Mouse (Mus musculus): ENCODE data around the gene Rnf103. TPM values are rescaled to one million over a fixed set of nuclear protein-coding genes. Genes with fewer than 3 reads are reported as not detected.

The Rnf103 gene
- polyA plus RNA-seq, 1 experiment from 2014 or later = 6.5 TPM

DNA sequence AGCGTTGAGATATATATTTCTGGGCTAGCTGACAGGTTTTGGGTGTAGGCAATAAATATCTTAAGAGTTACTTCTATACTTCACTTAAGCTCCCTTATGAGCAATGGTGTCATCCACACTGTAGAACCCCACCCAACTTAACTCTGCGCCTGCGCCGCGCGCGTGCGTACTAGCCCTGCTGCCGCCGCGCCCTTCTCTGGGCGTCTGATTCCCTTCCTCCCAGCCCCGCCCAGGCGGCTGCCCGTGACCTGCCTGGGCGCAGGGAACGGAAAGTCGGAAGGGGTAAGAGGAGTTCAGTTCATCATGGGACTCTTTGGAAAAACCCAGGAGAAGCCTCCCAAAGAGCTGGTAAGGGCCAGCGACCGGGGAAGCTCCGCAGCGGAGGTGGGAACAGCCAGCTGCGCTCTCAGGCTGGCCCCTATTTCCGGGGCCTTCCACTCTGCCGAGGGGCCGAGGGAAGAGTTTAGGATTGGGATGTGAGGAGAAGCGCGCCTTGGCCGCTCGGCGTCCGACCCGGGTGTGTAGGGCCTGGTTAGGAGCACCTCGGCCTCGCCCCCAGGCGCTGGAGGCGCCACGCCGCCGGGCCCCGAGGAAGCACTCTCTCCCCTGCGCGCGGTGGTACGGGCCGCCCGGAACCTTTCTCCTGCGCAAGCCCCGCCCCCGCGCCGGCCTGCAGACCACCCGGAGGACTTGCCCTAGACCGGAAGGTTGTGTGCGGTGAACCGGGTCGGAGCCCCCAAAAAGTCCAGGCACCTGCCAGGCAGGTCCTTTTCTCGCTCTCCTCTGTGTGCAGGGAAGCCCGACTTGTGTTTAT lies 50.2 kb downstream of the Rnf103 start, which contains the start of gene Chmp3:
Chmp3 (plus strand) TSS at position 112 of the 814 bp plus-strand sequence.
- Histone ChIP-seq H3K27ac (ENCODE audit: low read length) (peak within 1 kb of the TSS; percentile 94), H3K9ac (ENCODE audit: low read depth, low read length) (peak within 1 kb of the TSS; percentile 96), H3K4me2 (ENCODE audit: low read depth, low read length) (peak within 1 kb of the TSS; percentile 59), H3K27me3 (ENCODE audit: control insufficient read depth, insufficient read depth, low read depth, low read length) (no peaks in the 10 kb centered on the region), H3K4me1 (ENCODE audit: control insufficient read depth, low read depth, low read length) (peaks cover 6% of the 10 kb centered on the region), H3K9me3 (replicated peaks; ENCODE audit: control insufficient read depth, low read length) (no peaks in the 10 kb centered on the region), H3K4me3 (ENCODE audit: low read depth, low read length) (peak within 1 kb of the TSS; percentile 92), H3K36me3 (ENCODE audit: control insufficient read depth, insufficient read depth) (no peaks in the 10 kb centered on the region)
- WGBS (ENCODE audit: insufficient replicate concordance) = under 1% methylated on average over 54 of the region's 59 CpGs
- ATAC-seq (ENCODE audit: low read depth) = peak; percentile 99

GRCm38 (mm10) chr6:71555507-71555951 lies 61.8 kb downstream of the Rnf103 start:
- 52% methylated on average over 2 of the region's 2 CpGs for WGBS (ENCODE audit: insufficient replicate concordance)
- no peak for ATAC-seq (ENCODE audit: low read depth)
- Histone ChIP-seq H3K27me3 (ENCODE audit: control insufficient read depth, insufficient read depth, low read depth, low read length) (no peaks in the 10 kb centered on the region), H3K9ac (ENCODE audit: low read depth, low read length) (no peak overlapping the region), H3K4me2 (ENCODE audit: low read depth, low read length) (no peak overlapping the region), H3K4me3 (ENCODE audit: low read depth, low read length) (no peak overlapping the region), H3K36me3 (ENCODE audit: control insufficient read depth, insufficient read depth) (no peaks in the 10 kb centered on the region), H3K27ac (ENCODE audit: low read length) (no peak overlapping the region), H3K9me3 (replicated peaks; ENCODE audit: control insufficient read depth, low read length) (no peaks in the 10 kb centered on the region), H3K4me1 (ENCODE audit: control insufficient read depth, low read depth, low read length) (no peaks in the 10 kb centered on the region; the same call in 1 of the 2 replicates)

DNA sequence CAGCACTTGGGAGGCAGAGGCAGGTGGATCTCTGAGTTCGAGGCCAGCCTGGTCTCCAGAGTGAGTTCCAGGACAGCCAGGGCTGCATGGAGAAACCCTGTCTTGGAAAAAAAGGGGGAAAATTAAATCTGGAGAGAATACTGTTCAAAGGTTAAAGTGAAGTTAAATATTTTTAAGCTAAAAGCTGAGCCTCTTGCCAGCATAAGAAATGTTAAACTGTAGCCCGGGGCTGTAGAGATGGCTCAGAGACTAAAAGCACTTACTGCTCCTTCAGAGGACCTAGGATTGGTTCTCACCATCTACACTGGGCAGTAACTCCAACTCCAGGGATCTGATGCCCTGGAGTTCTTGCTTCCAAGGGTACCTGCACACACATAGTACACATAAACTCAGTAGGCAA lies 63.1 kb downstream of the Rnf103 start:
- Histone ChIP-seq H3K27ac (ENCODE audit: low read length) (no peak overlapping the region), H3K4me2 (ENCODE audit: low read depth, low read length) (no peak overlapping the region)
- no peak for ATAC-seq (ENCODE audit: low read depth)

More for the DNA sequence above, 63.1 kb downstream of the Rnf103 start:
- no peaks in the 10 kb centered on the region for H3K9me3 ChIP-seq (replicated peaks; ENCODE audit: control insufficient read depth, low read length)
- no peaks in the 10 kb centered on the region; the same call in 1 of the 2 replicates for H3K4me1 ChIP-seq (ENCODE audit: control insufficient read depth, low read depth, low read length)
- no peaks in the 10 kb centered on the region for H3K36me3 ChIP-seq (ENCODE audit: control insufficient read depth, insufficient read depth)
- WGBS (ENCODE audit: insufficient replicate concordance) = 83% methylated on average over 2 of the region's 2 CpGs
- no peaks in the 10 kb centered on the region for H3K27me3 ChIP-seq (ENCODE audit: control insufficient read depth, insufficient read depth, low read depth, low read length)
- H3K4me3 ChIP-seq (ENCODE audit: low read depth, low read length) = no peak overlapping the region
- no peak overlapping the region for H3K9ac ChIP-seq (ENCODE audit: low read depth, low read length)

Other genes starting within 250 kb of the Rnf103 start
- 23.0 and 24.5 TPM in 2 replicates for gene Krcc1, start 222.2 kb upstream of the Rnf103 start, polyA plus RNA-seq (2015; fragmentation: Nextera tagmentation; extraction: Ambion mirVana)
- 0.47 and 0.64 TPM in 2 replicates for gene Smyd1, start 171.7 kb upstream of the Rnf103 start, polyA plus RNA-seq (2015; fragmentation: Nextera tagmentation; extraction: Ambion mirVana)
- 0.07 TPM in 1 of 2 replicates, not detected in the other for gene Cd8b1, start 171.1 kb upstream of the Rnf103 start, polyA plus RNA-seq (2015; fragmentation: Nextera tagmentation; extraction: Ambion mirVana)
- gene Cd8a, start 120.5 kb upstream of the Rnf103 start, polyA plus RNA-seq (2015; fragmentation: Nextera tagmentation; extraction: Ambion mirVana) = not detected in 2 replicates
- gene Rmnd5a, start 53.3 kb upstream of the Rnf103 start, polyA plus RNA-seq (2015; fragmentation: Nextera tagmentation; extraction: Ambion mirVana) = 5.2 and 5.9 TPM in 2 replicates
- 30.4 and 31.2 TPM in 2 replicates for gene Chmp3, start 49.9 kb downstream of the Rnf103 start, polyA plus RNA-seq (2015; fragmentation: Nextera tagmentation; extraction: Ambion mirVana)
- gene Kdm3a, start 139.1 kb downstream of the Rnf103 start, polyA plus RNA-seq (2015; fragmentation: Nextera tagmentation; extraction: Ambion mirVana) = 16.5 and 18.4 TPM in 2 replicates
- gene Reep1, start 213.7 kb downstream of the Rnf103 start, polyA plus RNA-seq (2015; fragmentation: Nextera tagmentation; extraction: Ambion mirVana) = 3.2 and 3.4 TPM in 2 replicates

Data from liver, embryonic 16.5 days (tissue).